Mouse (Mus musculus) embryonic facial prominence, embryonic 13.5 days (tissue): Measurements from ENCODE around the gene Gm6793. TPM values are rescaled to one million over a fixed set of nuclear protein-coding genes. Genes with fewer than 3 reads are reported as not detected.
A peak's percentile ranks its signal among the peaks of the same experiment; 100 is the strongest.

Experiments
- ATAC-seq: fragments of 200-750 bp; cut with Nextera tagmentation; 2 replicates; pipeline ENCODE4 v1.8.0; 2017; ENCODE audit warnings: low read depth; ENCODE audit not compliant: insufficient number of reproducible peaks, insufficient read depth, low FRiP score, low TSS enrichment
- H3K27ac ChIP-seq: fragments of 300-500 bp; sonication (generic); 2 replicates; pipeline ENCODE4 v1.5.1; 2015; ENCODE audit warnings: moderate library complexity, mild to moderate bottlenecking, inconsistent platforms
- H3K27me3 ChIP-seq: fragments of 300-500 bp; sonication (generic); 2 replicates; pipeline ENCODE4 v1.6.1; 2015; ENCODE audit warnings: mild to moderate bottlenecking, inconsistent platforms
- H3K36me3 ChIP-seq: fragments of 300-500 bp; sonication (generic); 2 replicates; pipeline ENCODE4 v1.6.1; 2015; ENCODE audit warnings: mild to moderate bottlenecking, inconsistent platforms
- H3K4me1 ChIP-seq: fragments of 300-500 bp; sonication (generic); 2 replicates; pipeline ENCODE4 v1.6.1; 2015; ENCODE audit warnings: inconsistent platforms
- H3K4me2 ChIP-seq: fragments of 300-500 bp; sonication (generic); 2 replicates; pipeline ENCODE4 v1.6.1; 2015; ENCODE audit warnings: moderate library complexity, mild to moderate bottlenecking, inconsistent platforms
- H3K4me3 ChIP-seq: fragments of 300-500 bp; sonication (generic); 2 replicates; pipeline ENCODE4 v1.5.1; 2015; ENCODE audit warnings: mild to moderate bottlenecking, inconsistent platforms
- H3K9ac ChIP-seq: fragments of 300-500 bp; sonication (generic); 2 replicates; pipeline ENCODE4 v1.6.1; 2015; ENCODE audit warnings: mild to moderate bottlenecking, inconsistent platforms
- H3K9me3 ChIP-seq: fragments of 300-500 bp; sonication (generic); 2 replicates; pipeline ENCODE4 v1.6.1; 2016; ENCODE audit warnings: inconsistent platforms
- WGBS: fragments of 180-500 bp; shearing (Covaris S2); methylation state at CpG from one replicate; pipeline ENCODE4 v1.1.7; 2015; ENCODE audit warnings: mixed read lengths; 5-methylcytosine and 5-hydroxymethylcytosine counted together
- polyA plus RNA-seq: library from polyadenylated mRNA; unstranded; fragments of >200 nt; fragmentation: Nextera tagmentation; extraction: Ambion mirVana; gene quantifications from 2 replicates; pipeline ENCODE4 v1.2.1, GENCODE M21; 2015

Gene Gm6793
- polyA plus RNA-seq, 1 experiment from 2014 or later: 0.63 TPM

- no peaks in the 10 kb centered on the region for H3K9me3 ChIP-seq
- no peak overlapping the region for H3K27ac ChIP-seq
- no peak overlapping the region for H3K4me2 ChIP-seq
- H3K36me3 ChIP-seq: peaks cover 67% of the 10 kb centered on the region
- H3K4me1 ChIP-seq: no peaks in the 10 kb centered on the region
- H3K4me3 ChIP-seq: no peak overlapping the region
- ATAC-seq: no peak
- 75% methylated on average over 7 of the region's 7 CpGs for WGBS
- no peak overlapping the region for H3K9ac ChIP-seq
- H3K27me3 ChIP-seq: no peaks in the 10 kb centered on the region
Measured at GRCm38 (mm10) chr8:111982116-111982515, 32.7 kb downstream of the Gm6793 start.

GRCm38 (mm10) chr8:111978147-111978546 is 36.7 kb downstream of the Gm6793 start:
- H3K9me3 ChIP-seq: 0 out of 2 replicates have a peak, but pooled peaks cover 3% of the 10 kb centered on the region
- no peaks in the 10 kb centered on the region for H3K27me3 ChIP-seq
- H3K4me3 ChIP-seq: no peak overlapping the region
- WGBS: 82% methylated on average over 10 of the region's 10 CpGs
- no peak for ATAC-seq
- no peak overlapping the region for H3K27ac ChIP-seq
- no peak overlapping the region for H3K4me2 ChIP-seq
- no peaks in the 10 kb centered on the region for H3K4me1 ChIP-seq
- peaks cover 68% of the 10 kb centered on the region for H3K36me3 ChIP-seq
- no peak overlapping the region for H3K9ac ChIP-seq

GRCm38 (mm10) chr8:111976326-111976725 is 38.5 kb downstream of the Gm6793 start:
- ATAC-seq: no peak
- peaks cover 70% of the 10 kb centered on the region for H3K36me3 ChIP-seq

GRCm38 (mm10) chr8:111975706-111976105 is 39.1 kb downstream of the Gm6793 start:
- no peak for ATAC-seq
- H3K4me3 ChIP-seq: no peak overlapping the region
- WGBS: 95% methylated on average over 2 of the region's 2 CpGs
- H3K4me1 ChIP-seq: no peaks in the 10 kb centered on the region
- H3K27ac ChIP-seq: no peak overlapping the region
- no peaks in the 10 kb centered on the region for H3K27me3 ChIP-seq
- peaks cover 73% of the 10 kb centered on the region for H3K36me3 ChIP-seq
- H3K9me3 ChIP-seq: 0 out of 2 replicates have a peak, but pooled peaks cover 3% of the 10 kb centered on the region
- H3K4me2 ChIP-seq: no peak overlapping the region
- no peak overlapping the region for H3K9ac ChIP-seq

More at GRCm38 (mm10) chr8:111976326-111976725, 38.5 kb downstream of the Gm6793 start:
- no peaks in the 10 kb centered on the region for H3K27me3 ChIP-seq
- no peaks in the 10 kb centered on the region for H3K4me1 ChIP-seq
- WGBS: 84% methylated on average over 2 of the region's 2 CpGs
- no peak overlapping the region for H3K4me3 ChIP-seq
- H3K9ac ChIP-seq: no peak overlapping the region
- H3K4me2 ChIP-seq: no peak overlapping the region
- 0 out of 2 replicates have a peak, but pooled peaks cover 3% of the 10 kb centered on the region for H3K9me3 ChIP-seq
- H3K27ac ChIP-seq: no peak overlapping the region

- H3K4me1 ChIP-seq: no peaks in the 10 kb centered on the region
Measured at GRCm38 (mm10) chr8:111974138-111974537, 40.7 kb downstream of the Gm6793 start.

DNA sequence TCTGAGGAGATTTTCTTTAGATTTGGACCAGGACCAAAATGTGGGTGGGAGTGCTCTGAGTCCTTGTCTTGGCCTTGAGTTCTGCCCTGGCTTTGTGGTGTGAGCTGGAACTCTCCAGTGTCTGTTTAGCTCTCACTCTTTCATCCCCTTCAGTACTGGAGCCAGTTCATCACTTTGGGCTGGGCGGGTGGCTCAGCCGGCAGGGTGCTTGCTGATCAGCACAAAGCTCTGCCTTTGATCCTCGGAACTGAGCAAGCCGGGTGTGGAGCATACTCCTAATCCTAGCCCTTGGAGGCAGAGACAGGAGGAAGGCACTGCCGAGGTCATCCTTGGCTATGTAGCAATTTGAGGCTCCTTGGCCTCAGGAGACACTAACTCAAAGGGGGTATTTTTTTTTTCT is 45.8 kb downstream of the Gm6793 start:
- Histone ChIP-seq H3K9me3 (0 out of 2 replicates have a peak, but pooled peaks cover under 1% of the 10 kb centered on the region), H3K4me2 (no peak overlapping the region), H3K36me3 (peaks cover 54% of the 10 kb centered on the region), H3K4me3 (no peak overlapping the region), H3K9ac (no peak overlapping the region), H3K4me1 (peaks cover 7% of the 10 kb centered on the region), H3K27ac (no peak overlapping the region), H3K27me3 (no peaks in the 10 kb centered on the region)
- ATAC-seq: no peak
- 37% methylated on average over 5 of the region's 5 CpGs for whole genome bisulfite sequencing

More at GRCm38 (mm10) chr8:111974138-111974537, 40.7 kb downstream of the Gm6793 start:
- H3K4me3 ChIP-seq: no peak overlapping the region
- no peak overlapping the region for H3K27ac ChIP-seq
- peaks cover 78% of the 10 kb centered on the region for H3K36me3 ChIP-seq
- no peaks in the 10 kb centered on the region for H3K27me3 ChIP-seq
- 96% methylated on average over 12 of the region's 12 CpGs for WGBS
- H3K9me3 ChIP-seq: 0 out of 2 replicates have a peak, but pooled peaks cover 3% of the 10 kb centered on the region
- ATAC-seq: no peak
- no peak overlapping the region for H3K9ac ChIP-seq
- no peak overlapping the region for H3K4me2 ChIP-seq

GRCm38 (mm10) chr8:111968541-111968940 is 46.3 kb downstream of the Gm6793 start:
- Histone ChIP-seq H3K4me2 (no peak overlapping the region), H3K27ac (no peak overlapping the region), H3K9ac (no peak overlapping the region), H3K27me3 (no peaks in the 10 kb centered on the region), H3K36me3 (peaks cover 49% of the 10 kb centered on the region), H3K4me1 (peaks cover 7% of the 10 kb centered on the region), H3K9me3 (no peaks in the 10 kb centered on the region), H3K4me3 (no peak overlapping the region)
- 82% methylated on average over 10 of the region's 10 CpGs for WGBS
- ATAC-seq: no peak

GRCm38 (mm10) chr8:111967246-111967870 is 47.5 kb downstream of the Gm6793 start:
- no peaks in the 10 kb centered on the region for H3K27me3 ChIP-seq
- H3K9me3 ChIP-seq: no peaks in the 10 kb centered on the region
- peaks cover 7% of the 10 kb centered on the region for H3K4me1 ChIP-seq
- H3K27ac ChIP-seq: no peak overlapping the region
- no peak overlapping the region for H3K9ac ChIP-seq
- no peak overlapping the region for H3K4me2 ChIP-seq
- peaks cover 40% of the 10 kb centered on the region for H3K36me3 ChIP-seq
- H3K4me3 ChIP-seq: no peak overlapping the region
- WGBS: 86% methylated on average over 5 of the region's 5 CpGs
- ATAC-seq: no peak

GRCm38 (mm10) chr8:111964849-111965561 is 49.8 kb downstream of the Gm6793 start:
- no peak overlapping the region for H3K4me3 ChIP-seq
- no peak overlapping the region for H3K4me2 ChIP-seq
- H3K27me3 ChIP-seq: no peaks in the 10 kb centered on the region
- H3K9me3 ChIP-seq: no peaks in the 10 kb centered on the region
- peak overlapping the region; percentile 48; the same call in 1 of the 2 replicates for H3K27ac ChIP-seq
- no peak overlapping the region for H3K9ac ChIP-seq
- 72% methylated on average over 7 of the region's 7 CpGs for WGBS
- peaks cover 20% of the 10 kb centered on the region for H3K36me3 ChIP-seq
- H3K4me1 ChIP-seq: peaks cover 10% of the 10 kb centered on the region
- no peak for ATAC-seq

- H3K4me2 ChIP-seq: no peak overlapping the region
- peaks cover 10% of the 10 kb centered on the region for H3K4me1 ChIP-seq
- no peak overlapping the region for H3K9ac ChIP-seq
- H3K27me3 ChIP-seq: no peaks in the 10 kb centered on the region
- peak overlapping the region; percentile 48 for H3K27ac ChIP-seq
- no peaks in the 10 kb centered on the region for H3K9me3 ChIP-seq
- H3K4me3 ChIP-seq: no peak overlapping the region
- 41% methylated on average over 5 of the region's 5 CpGs for WGBS
- ATAC-seq: no peak
- H3K36me3 ChIP-seq: peaks cover 24% of the 10 kb centered on the region
Measured at GRCm38 (mm10) chr8:111964351-111964750, 50.5 kb downstream of the Gm6793 start.

DNA sequence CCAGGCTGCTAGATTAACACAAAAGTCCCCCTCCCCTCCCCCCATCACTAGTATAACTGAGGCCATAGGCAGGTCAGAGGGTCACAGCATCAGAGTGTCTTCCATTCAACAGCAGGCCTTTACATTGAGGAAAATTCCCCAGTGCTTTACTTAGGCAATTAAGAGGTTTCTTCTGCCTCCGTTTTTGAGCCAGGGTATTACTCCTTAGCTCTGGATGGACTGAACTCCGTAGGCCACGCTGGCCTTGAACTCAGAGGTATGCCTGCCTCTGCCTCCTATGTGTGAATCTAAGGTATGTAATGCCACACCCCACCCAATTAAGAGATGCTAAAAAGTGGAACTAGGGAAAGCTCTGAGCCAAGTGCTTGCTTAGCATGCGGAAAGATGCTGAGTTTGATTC is 51.3 kb downstream of the Gm6793 start:
- Histone ChIP-seq H3K27me3 (no peaks in the 10 kb centered on the region), H3K4me3 (no peak overlapping the region), H3K9me3 (no peaks in the 10 kb centered on the region), H3K36me3 (peaks cover 30% of the 10 kb centered on the region), H3K9ac (no peak overlapping the region), H3K27ac (no peak overlapping the region), H3K4me2 (no peak overlapping the region), H3K4me1 (peaks cover 10% of the 10 kb centered on the region)
- no peak for ATAC-seq
- 83% methylated on average over 4 of the region's 4 CpGs for WGBS
